Mouse (Mus musculus) cerebellum, adult 2 months (tissue): ENCODE data around the gene Snx12. TPM values are rescaled to one million over a fixed set of nuclear protein-coding genes. Genes with fewer than 3 reads are reported as not detected.

ENCODE experiments used
- DNase-seq, 2 experiments: peaks; one replicate each; pipeline ENCODE4 v3.0.0; 2021
- H3K27ac ChIP-seq: fragments of 200-500 bp; 2 replicates; pipeline ENCODE4 v1.5.1; 2012; ENCODE audit warnings: low read length, control low read depth, inconsistent platforms; ENCODE audit not compliant: insufficient read depth
- H3K27me3 ChIP-seq: fragments of 200-500 bp; 2 replicates; pipeline ENCODE4 v1.6.1; 2012; ENCODE audit warnings: inconsistent platforms, mild to moderate bottlenecking, low read length, moderate library complexity; ENCODE audit not compliant: control insufficient read depth, insufficient read depth
- H3K4me1 ChIP-seq: fragments of 200-500 bp; 2 replicates; pipeline ENCODE4 v1.6.1; 2011; ENCODE audit warnings: low read length; ENCODE audit not compliant: control insufficient read depth, insufficient read depth
- H3K4me3 ChIP-seq: fragments of 200-500 bp; replicated peaks from 2 replicates; pipeline ENCODE3; 2011; ENCODE audit warnings: mild to moderate bottlenecking, low read depth, low read length, control low read depth; ENCODE audit not compliant: insufficient read depth
- CTCF ChIP-seq: fragments of 200-500 bp; IDR thresholded peaks from 2 replicates; pipeline ENCODE4 v1.5.1; 2011; ENCODE audit warnings: low read depth, mild to moderate bottlenecking, control low read depth, low read length, moderate library complexity, borderline replicate concordance; ENCODE audit not compliant: insufficient read depth
- POLR2A ChIP-seq: fragments of 200-500 bp; IDR thresholded peaks from 2 replicates; pipeline ENCODE4 v1.6.1; 2011; ENCODE audit warnings: low read length, control low read depth, borderline replicate concordance; ENCODE audit not compliant: insufficient read depth
- WGBS: fragments of 180-500 bp; shearing (Covaris S2); methylation state at CpG from one replicate; pipeline ENCODE4 v1.1.7; 2018; 5-methylcytosine and 5-hydroxymethylcytosine counted together
- polyA plus RNA-seq: library from polyadenylated mRNA; depleted of rRNA; stranded (reverse); fragments of >200 nt; gene quantifications from 2 replicates; pipeline ENCODE4 v1.2.3, GENCODE M21; 2012; rRNA removed

Gene Snx12
- polyA plus RNA-seq, 1 experiment, result 39.4 TPM

DNA sequence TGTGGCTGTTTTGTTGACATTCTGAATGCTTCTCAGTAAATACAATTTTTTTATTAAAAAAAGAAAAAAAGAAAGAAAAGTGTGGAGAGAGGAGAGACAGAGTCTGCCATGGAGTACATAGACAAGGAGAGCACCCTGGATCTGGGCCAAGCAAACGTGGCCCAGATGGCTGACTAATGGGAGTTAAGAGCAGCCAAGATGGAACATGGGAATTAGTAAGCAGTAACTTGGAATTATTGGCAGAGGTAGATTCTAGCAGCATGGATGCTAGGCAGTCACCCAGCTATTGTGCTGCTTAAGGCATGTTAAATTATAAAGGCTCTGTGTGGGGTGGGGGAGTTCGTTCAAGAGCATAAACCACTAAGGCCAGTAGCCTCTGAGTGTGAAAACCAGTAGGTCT lies 158.9 kb downstream of the Snx12 start:
- peak in 1 of 2 experiments; percentile 19 for DNase-seq
- Histone ChIP-seq H3K4me1 (no peaks in the 10 kb centered on the region), H3K27ac (no peak overlapping the region), H3K27me3 (no peaks in the 10 kb centered on the region), H3K4me3 (no peak overlapping the region)
- WGBS, result 8% methylated on average over 2 of the region's 2 CpGs
- no peak for TF ChIP-seq CTCF
- TF ChIP-seq POLR2A, result no peak

DNA sequence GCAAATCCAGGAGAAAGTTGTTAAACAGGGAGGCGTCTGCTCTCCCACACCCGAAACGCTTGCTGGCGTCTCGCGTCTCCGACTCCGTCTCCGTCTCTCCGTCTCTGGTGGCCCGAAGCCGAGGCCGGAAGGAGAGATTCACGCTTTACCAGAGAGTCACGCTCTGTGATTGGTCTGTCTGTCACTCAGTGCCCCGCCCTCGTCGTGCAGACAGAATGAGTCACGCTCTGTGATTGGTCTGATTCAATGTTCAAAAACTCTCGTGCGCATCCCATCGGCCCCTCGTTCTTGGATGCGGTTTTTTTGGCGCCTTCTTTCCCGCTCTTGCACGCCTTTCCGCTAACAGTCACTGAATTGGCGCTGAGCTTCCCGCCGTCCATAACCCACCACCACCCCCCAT lies 162.8 kb downstream of the Snx12 start, which contains the start of gene Tex11:
TSS of gene Tex11 (minus strand) at position 127 of the 400 bp plus-strand sequence.
- Histone ChIP-seq H3K4me1 (no peaks in the 10 kb centered on the region), H3K27ac (no peak within 1 kb of the TSS), H3K4me3 (no peak within 1 kb of the TSS), H3K27me3 (no peaks in the 10 kb centered on the region)
- no peak for DNase-seq
- WGBS, result 91% methylated on average over 31 of the region's 31 CpGs
- TF ChIP-seq CTCF, result no peak
- no peak for TF ChIP-seq POLR2A

Other genes with a start within 250 kb of the Snx12 start
- 0.11 TPM in 2 replicates for gene Tex11, start 162.9 kb downstream of the Snx12 start, polyA plus RNA-seq
- 6.0 and 7.8 TPM in 2 replicates for gene Slc7a3, start 136.5 kb downstream of the Snx12 start, polyA plus RNA-seq
- 14.9 and 15.3 TPM in 2 replicates for gene Foxo4, start 32.0 kb upstream of the Snx12 start, polyA plus RNA-seq
- not detected in 2 replicates for gene Gm614, start 41.4 kb upstream of the Snx12 start, polyA plus RNA-seq
- gene Il2rg, start 45.7 kb upstream of the Snx12 start, polyA plus RNA-seq, result 1.9 and 2.0 TPM in 2 replicates
- not detected in 2 replicates for gene Gm20489, start 46.5 kb upstream of the Snx12 start, polyA plus RNA-seq
- gene Med12, start 51.5 kb upstream of the Snx12 start, polyA plus RNA-seq, result 54.4 and 64.5 TPM in 2 replicates
- gene Nlgn3, start 76.6 kb upstream of the Snx12 start, polyA plus RNA-seq, result 36.9 and 38.5 TPM in 2 replicates
- 69.2 and 83.3 TPM in 2 replicates for gene Gjb1, start 153.8 kb upstream of the Snx12 start, polyA plus RNA-seq
- 148 and 174 TPM in 2 replicates for gene Zmym3, start 198.3 kb upstream of the Snx12 start, polyA plus RNA-seq
- gene Nono, start 206.8 kb upstream of the Snx12 start, polyA plus RNA-seq, result 129 and 136 TPM in 2 replicates
- 2.0 and 2.9 TPM in 2 replicates for gene Itgb1bp2, start 226.5 kb upstream of the Snx12 start, polyA plus RNA-seq